Mouse (Mus musculus) ES-CJ7 (cell line): ENCODE results near the gene Stn1.

Source experiments
- DNase-seq: peaks from one replicate; pipeline ENCODE4 v3.0.0; 2011; ENCODE audit warnings: low read depth, low spot score

Gene Stn1

DNA sequence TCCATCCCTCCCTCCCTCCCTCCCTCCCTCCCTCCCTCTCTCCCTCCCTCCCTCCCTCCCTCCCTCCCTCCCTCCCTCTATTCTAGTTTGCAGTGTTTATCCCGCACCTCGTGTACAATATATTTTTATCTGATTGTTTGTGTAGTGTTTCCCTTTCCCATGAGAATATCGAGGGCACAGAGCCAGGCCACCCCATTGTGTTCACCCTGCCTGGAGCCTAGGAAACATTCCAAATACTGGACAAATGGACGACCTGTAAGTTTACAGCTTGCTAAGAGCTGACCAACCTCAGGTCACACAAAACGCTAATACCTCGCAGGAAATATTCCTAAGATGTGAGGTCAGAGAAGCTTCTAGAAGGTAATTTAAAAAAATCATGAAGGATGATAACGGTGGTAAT lies 85.1 kb downstream of the Stn1 start:
- DNase-seq: no peak

DNA sequence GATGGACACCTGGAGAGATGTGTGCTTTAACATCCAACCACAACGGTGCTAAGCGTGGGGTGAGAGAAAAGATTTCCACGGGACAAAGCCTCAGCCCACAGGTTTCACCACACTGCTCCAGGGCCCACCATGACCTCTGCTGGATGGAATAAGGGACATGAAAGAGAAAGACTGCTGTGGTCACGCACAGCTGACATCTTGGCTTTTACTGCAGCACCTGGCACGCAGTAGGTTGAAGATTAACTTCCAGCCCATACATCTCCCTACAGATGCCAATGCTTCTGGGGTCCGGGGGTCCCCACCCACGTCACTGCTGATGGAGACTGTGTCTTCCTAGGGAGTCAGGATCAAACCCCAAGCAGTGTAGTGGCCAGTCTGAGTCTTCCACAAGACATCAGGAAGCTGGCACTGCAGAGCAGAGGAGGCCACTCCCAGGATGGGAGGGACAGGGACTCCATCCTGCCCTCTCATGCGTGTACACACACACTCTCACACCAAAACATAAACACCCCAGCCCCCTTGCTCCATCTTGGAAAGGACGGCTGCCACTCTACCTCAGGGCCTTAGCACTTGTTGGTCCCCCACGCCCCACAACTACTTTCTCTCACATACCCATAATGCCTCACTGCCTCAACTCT lies 85.7 kb downstream of the Stn1 start:
- DNase-seq: no peak
